Mouse (Mus musculus) urinary bladder, postnatal 36 days (tissue): ENCODE data around the gene Depdc5.

Experiments used
- DNase-seq, 2 experiments: peaks; one replicate each; pipeline ENCODE4 v3.0.0; 2022; ENCODE audit warnings: low spot score in 2 of 2, mixed read lengths in 1 of 2

The Depdc5 gene

GRCm38 (mm10) chr5:32998783-32999182 lies 135.3 kb downstream of the Depdc5 start:
- no peak for DNase-seq

DNA sequence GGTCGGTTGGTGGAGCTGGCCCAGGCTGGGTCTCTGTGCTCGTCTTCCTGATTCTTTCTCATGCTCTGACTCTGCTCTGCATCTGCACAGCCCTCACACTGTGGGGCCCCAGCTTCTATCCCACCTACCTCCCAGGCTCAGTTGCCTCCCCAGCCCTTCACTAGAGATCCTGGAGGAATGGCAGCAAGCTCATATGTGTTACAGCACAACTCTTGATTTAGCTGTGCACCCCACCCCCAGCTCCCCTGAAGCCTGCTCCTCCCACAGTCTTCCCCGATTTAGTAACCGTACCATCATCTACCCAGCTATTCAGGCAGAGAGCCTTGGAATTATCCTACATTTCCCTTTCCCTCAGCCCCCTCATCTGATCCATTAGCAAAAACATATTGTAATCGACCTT lies 137.6 kb downstream of the Depdc5 start:
- DNase-seq = no peak

DNA sequence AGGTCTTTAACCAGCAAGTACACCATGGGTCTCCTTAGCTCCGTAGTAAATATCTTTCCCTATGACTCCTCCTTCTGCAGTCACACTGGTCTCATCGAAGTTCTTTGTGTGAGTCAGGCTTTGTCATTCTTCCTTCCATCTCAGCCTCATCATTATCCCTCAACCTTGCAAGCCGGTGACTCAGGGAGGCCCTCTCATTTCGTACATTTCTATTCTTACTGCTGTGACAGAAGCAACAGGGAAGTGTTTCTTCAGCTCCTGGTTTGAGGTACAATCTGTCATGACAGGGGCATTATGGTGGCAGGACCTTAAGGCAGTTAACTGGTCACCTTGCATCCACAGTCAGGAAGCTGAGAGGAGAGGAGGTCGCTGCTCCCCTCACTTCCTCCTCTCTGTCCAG lies 139.3 kb downstream of the Depdc5 start:
- DNase-seq = no peak

GRCm38 (mm10) chr5:33003500-33003899 lies 140.0 kb downstream of the Depdc5 start:
- DNase-seq = no peak

DNA sequence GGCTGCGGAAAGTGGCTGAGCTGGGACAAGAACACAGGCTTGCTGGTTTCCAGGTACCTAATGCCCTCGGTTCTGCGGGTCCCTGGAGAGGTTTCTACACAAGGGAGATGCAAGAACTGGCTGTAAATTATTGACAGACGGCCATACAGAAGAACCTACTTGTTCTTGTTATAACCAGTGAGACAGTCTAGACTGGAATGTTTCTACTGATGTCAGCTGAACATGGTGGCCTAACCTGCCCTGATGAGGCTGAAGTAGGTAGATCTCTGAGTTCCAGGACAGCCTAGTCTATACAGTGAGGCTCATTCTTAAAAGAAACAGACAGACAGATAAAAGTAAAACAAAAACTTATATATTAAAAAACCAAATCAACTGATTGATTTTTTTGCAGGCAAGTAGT lies 140.6 kb downstream of the Depdc5 start:
- no peak for DNase-seq

- no peak for DNase-seq
Measured at GRCm38 (mm10) chr5:33005442-33006145, 142.1 kb downstream of the Depdc5 start.

DNA sequence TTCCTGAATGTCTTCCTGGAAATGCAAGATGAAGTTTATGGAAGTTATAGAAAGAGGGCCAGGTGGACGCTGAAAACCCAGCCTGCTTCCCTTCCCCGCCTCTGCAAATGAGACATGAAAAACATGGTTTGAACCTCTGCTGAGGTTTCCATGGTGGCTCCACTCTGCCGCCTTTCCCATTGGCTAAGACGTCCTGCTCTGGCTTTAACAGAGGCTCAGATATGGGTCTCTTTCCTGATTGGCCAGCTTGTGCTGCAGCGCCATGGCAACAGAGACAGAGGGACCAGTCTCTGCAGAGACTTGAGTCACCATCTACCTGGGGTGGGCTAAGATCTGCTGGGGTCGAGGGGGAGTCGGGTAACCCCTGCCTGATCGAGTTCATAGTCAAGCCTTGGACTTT lies 143.2 kb downstream of the Depdc5 start:
- DNase-seq = no peak

DNA sequence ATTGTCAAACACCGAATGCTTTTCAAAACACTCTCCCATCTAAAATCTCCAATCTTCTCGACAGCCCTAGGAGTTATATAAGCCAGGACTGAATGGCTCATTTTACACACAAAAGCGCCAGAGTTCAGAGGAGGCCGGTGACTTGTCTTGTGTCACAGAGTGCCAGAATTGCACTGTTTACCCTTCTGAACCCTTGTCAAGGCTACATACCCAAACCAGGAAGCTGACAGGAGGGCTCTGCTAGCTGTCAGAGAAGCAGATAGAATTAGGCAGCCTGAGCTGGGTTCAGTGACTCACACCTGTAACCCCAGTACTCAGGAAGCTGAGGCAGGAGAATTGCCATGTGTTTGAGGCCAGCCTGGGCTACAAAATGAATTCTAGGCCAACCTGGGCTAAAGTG lies 143.9 kb downstream of the Depdc5 start:
- DNase-seq = no peak

DNA sequence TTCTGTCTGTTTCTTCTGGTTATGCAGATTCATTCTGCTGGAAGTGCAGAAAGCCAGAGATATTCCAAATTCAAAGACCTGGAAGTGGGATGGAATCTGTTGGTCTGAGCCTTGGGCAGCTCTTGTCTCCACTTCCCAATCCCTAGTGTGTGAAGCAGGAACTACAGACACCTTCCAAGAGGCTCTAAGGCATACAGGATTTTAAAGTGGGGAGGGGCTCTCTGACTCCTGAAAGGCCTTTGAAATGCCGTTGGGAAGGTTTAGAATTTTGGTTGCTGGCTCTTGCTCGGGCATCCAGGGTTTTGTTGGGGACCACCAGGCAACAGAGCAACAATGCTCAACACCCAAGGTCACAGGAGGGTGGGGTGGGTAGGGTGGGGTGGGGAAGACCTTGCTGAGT lies 145.8 kb downstream of the Depdc5 start:
- no peak for DNase-seq

DNA sequence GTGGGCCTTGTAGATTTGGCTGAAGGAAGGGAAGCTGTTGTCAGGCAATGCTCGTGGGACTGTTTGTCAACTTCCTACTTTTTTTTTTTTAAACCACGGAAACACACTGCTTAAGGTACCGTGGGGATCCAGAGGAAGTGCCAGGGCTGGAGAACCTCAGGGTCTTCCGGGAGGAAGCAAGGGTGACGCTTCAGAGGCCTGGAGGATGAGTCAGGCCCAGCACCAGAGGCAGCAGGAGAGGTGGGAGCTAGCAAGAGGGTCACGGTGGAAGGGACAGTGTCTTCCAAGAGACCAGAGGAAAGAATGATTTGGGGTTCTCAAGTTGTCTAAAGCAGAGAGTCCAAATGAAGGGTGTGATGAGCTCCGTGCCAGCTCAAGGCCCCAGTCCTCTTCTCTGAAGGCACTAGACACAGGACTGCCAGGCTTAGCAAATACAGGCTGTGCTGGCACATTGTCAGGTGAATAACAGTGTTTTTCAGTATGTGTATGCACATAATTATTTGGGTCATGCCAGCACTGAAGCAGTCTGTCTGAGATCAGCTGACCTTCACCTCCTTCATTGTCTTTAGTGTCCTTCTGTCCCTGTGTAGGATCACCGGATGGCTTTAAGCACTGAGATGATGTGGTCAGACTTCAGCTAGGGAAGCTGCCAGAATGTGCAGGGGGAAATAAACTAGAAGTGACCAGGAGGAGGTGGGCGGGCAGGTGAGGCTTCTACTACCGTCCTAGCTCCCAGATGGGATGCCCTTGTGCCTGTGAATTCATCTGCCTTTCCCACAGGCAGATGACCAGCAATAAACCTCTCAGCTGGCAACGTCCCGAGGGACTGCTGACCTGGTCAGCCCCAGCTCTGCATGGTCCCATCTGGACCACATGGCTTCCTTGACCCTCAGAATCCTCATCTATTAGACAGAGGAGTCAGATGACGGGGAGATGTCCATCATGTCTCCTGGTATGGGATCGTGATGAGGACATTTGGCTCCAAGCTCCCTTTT lies 146.6 kb downstream of the Depdc5 start:
- no peak for DNase-seq

- no peak for DNase-seq
Measured at GRCm38 (mm10) chr5:33011132-33012106, 147.9 kb downstream of the Depdc5 start.

- no peak for DNase-seq
Measured at GRCm38 (mm10) chr5:33014096-33014495, 150.6 kb downstream of the Depdc5 start.

DNA sequence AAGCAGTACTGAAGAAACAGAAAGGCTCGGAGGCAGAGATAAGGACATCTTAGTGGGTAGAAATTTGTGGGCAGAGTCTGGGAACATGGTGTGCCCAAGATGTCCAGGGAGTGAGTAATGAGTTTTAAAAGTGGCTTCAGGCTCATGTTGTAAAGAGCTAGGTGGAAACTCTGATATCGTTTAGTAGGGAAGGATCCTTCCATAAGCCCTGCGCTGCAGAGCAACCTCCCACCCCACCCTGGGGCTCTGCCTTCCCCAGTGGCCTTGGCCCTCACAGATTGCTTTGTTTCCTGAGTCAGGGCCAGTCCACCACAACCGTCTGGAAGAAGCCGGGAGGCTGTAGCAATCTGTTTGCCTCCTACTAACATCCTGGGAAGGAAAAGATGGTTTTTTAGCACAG lies 152.1 kb downstream of the Depdc5 start:
- no peak for DNase-seq

DNA sequence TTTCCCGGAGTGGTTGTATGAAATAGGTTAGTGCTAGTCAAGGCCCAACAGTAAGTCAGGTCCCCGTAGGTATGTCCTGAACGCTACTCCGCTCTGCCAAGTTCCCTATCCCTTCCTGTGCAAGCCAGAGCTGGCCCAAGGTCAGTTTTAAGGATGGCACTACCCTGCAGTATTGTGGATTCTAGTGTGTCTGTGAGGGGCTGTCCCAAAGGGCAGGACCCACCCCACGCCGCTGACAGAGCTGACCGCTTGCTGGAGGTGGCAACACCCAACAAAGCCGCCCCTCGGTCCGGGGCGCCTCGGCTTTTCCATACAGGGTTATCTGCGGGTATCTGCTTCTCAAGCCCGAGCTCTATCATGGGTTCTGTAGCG lies 154.7 kb downstream of the Depdc5 start:
- DNase-seq = no peak

GRCm38 (mm10) chr5:33018561-33019425 lies 155.3 kb downstream of the Depdc5 start, which contains the start of gene Ywhah:
TSS of gene Ywhah (plus strand) at chr5:33018816.
- DNase-seq = peak; percentile 92 to 95

DNA sequence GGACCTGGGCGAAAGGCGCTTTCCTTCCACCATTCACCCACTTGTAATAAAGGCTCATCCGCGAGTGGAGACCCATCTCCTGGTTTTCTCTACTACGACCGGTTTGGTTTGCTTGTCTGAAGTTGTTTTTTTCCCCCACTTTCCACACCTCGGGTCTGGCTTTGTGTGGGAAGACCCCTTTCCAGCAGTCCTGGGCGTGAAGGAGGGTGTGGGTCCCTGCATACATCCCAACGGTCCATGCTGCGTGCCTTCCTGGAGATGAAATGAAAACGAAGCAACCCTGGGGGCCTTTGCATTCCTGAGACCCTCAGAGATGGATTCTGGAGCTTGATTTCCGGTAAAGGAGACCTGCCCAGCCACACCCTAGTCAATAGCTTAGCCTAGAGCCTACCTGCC lies 155.9 kb downstream of the Depdc5 start:
- no peak for DNase-seq

- no peak for DNase-seq
Measured at GRCm38 (mm10) chr5:33021622-33022021, 158.1 kb downstream of the Depdc5 start.

- no peak for DNase-seq
Measured at GRCm38 (mm10) chr5:33023337-33023736, 159.8 kb downstream of the Depdc5 start.

DNA sequence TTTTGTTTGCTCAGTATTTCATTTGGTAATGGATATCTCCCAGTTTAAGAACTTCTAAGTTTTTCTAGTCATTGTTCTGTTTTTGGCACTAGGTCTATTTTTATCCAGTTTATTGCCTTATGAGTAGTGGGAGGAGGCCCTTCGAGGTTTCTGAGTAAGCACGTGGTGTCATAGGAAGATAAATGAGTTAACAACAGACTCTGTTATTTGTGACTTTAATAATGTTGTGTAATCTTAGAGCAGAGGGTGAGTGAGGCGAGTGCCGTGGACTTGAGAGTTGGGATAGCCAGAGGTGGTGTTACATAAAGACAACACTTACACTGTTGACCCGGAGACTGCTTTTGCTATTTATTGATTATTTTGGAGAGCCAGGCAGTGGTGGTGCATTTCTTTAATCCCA lies 161.0 kb downstream of the Depdc5 start:
- no peak for DNase-seq

GRCm38 (mm10) chr5:33028656-33029055 lies 165.2 kb downstream of the Depdc5 start:
- no peak for DNase-seq
